Mouse (Mus musculus) midbrain, embryonic 15.5 days (tissue): ENCODE measurements at regions not wholly inside any gene's neighbourhood (a gene's known extent, or its start where the extent isn't known, plus 50 kb on each side); places are given as distances from the start of the nearest gene placed in this dataset.

Experiments used
- ATAC-seq: fragments of 200-750 bp; cut with Nextera tagmentation; replicated peaks from 2 replicates; pipeline ENCODE4 v1.8.0; 2017; ENCODE audit warnings: moderate TSS enrichment
- H3K27ac ChIP-seq: fragments of 300-500 bp; sonication (generic); 2 replicates; pipeline ENCODE4 v1.5.1; 2015; ENCODE audit warnings: mild to moderate bottlenecking, inconsistent platforms
- H3K27me3 ChIP-seq: fragments of 300-500 bp; sonication (generic); replicated peaks from 2 replicates; pipeline ENCODE4 v1.6.1; 2015; ENCODE audit warnings: inconsistent platforms
- H3K36me3 ChIP-seq: fragments of 300-500 bp; sonication (generic); replicated peaks from 2 replicates; pipeline ENCODE4 v1.6.1; 2015; ENCODE audit warnings: inconsistent platforms
- H3K4me1 ChIP-seq: fragments of 300-500 bp; sonication (generic); 2 replicates; pipeline ENCODE4 v1.6.1; 2015; ENCODE audit warnings: inconsistent platforms
- H3K4me2 ChIP-seq: fragments of 300-500 bp; sonication (generic); 2 replicates; pipeline ENCODE4 v1.6.1; 2015; ENCODE audit warnings: inconsistent platforms, mild to moderate bottlenecking, moderate library complexity
- H3K4me3 ChIP-seq: fragments of 300-500 bp; sonication (generic); 2 replicates; pipeline ENCODE4 v1.5.1; 2015; ENCODE audit warnings: mild to moderate bottlenecking, inconsistent platforms
- H3K9ac ChIP-seq: fragments of 300-500 bp; sonication (generic); 2 replicates; pipeline ENCODE4 v1.6.1; 2015; ENCODE audit warnings: mild to moderate bottlenecking, inconsistent platforms
- H3K9me3 ChIP-seq: fragments of 300-500 bp; sonication (generic); 2 replicates; pipeline ENCODE4 v1.6.1; 2016; ENCODE audit warnings: inconsistent platforms
- WGBS: fragments of 180-500 bp; shearing (Covaris S2); methylation state at CpG from one replicate; pipeline ENCODE4 v1.1.7; 2015; ENCODE audit warnings: mixed read lengths; 5-methylcytosine and 5-hydroxymethylcytosine counted together

DNA sequence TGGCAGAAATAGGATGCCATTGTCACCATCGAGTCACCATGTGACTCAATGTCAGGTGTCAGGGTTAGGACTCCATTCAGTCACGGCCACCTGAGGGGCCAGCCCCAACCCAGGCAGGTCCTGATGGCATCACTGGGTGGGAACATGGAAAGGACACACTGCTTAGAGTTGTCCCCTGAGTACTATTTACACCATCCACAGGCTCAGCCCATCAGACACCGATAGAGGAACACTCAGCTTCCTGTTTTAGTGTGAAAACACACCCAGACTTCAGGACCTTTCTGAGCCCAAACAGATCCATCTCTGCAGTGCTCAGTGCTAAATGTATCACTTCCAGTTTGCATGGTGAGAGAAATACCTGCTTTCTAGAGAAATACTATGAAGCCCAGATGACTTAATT is 416.7 kb upstream of the Gm10131 start:
- ATAC-seq = no peak

DNA sequence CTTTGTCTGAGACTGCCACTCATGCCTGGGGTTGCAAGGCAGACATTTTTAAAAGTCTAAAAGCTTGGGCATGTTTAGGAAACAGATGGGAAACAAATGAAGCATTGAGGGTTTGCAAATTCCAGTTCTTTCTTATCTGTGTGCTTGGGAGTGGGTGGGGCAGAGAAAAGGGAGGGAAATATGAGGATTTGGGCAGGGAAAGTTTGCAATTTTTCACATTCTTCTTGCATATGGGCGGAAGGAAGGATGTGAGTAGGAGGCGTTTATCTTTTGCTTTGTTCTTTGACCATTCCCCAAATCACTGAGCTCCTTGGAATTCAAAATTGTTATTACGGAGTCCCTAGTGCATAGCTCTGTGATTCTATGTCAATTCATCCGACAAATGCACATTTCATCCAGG is 413.7 kb upstream of the Gm10131 start:
- no peaks in the 10 kb centered on the region for H3K27me3 ChIP-seq
- H3K9ac ChIP-seq = no peak overlapping the region
- H3K4me3 ChIP-seq = no peak overlapping the region
- no peak for ATAC-seq
- no peak overlapping the region for H3K4me2 ChIP-seq
- H3K9me3 ChIP-seq = no peaks in the 10 kb centered on the region
- WGBS = 44% methylated on average over 4 of the region's 4 CpGs
- H3K4me1 ChIP-seq = peaks cover 5% of the 10 kb centered on the region; the same call in 1 of the 2 replicates
- no peaks in the 10 kb centered on the region for H3K36me3 ChIP-seq
- no peak overlapping the region for H3K27ac ChIP-seq

More for the DNA sequence above, 416.7 kb upstream of the Gm10131 start:
- no peak overlapping the region for H3K4me2 ChIP-seq
- H3K27me3 ChIP-seq = no peaks in the 10 kb centered on the region
- no peak overlapping the region for H3K4me3 ChIP-seq
- 89% methylated on average over 3 of the region's 3 CpGs for WGBS
- no peaks in the 10 kb centered on the region for H3K36me3 ChIP-seq
- no peaks in the 10 kb centered on the region for H3K9me3 ChIP-seq
- no peak overlapping the region for H3K9ac ChIP-seq
- H3K27ac ChIP-seq = no peak overlapping the region
- peaks cover 5% of the 10 kb centered on the region; the same call in 1 of the 2 replicates for H3K4me1 ChIP-seq

DNA sequence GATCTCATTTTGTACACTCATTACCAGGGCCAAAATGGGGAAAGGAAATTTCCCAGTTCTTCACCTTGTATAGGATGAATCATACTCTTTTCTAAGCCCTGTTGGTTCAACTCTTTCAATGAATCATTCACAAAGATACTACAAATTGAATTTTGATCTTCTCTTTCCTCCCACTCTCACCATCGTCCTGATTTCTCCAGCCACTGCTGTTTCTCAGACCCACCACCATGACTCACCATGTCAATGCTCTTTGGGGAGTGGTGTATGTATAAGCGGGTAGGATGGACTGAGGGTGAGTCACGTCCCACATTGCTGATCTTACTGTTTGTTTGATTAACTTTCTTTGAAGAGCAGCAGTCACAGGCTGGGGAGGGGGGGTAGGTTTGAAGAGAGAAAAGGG is 412.3 kb upstream of the Gm10131 start:
- Histone ChIP-seq H3K4me2 (no peak overlapping the region), H3K36me3 (no peaks in the 10 kb centered on the region), H3K27me3 (no peaks in the 10 kb centered on the region), H3K9me3 (no peaks in the 10 kb centered on the region), H3K9ac (no peak overlapping the region), H3K4me1 (peaks cover 5% of the 10 kb centered on the region; the same call in 1 of the 2 replicates), H3K4me3 (no peak overlapping the region), H3K27ac (no peak overlapping the region)
- no peak for ATAC-seq
- WGBS = 88% methylated on average over 3 of the region's 3 CpGs

DNA sequence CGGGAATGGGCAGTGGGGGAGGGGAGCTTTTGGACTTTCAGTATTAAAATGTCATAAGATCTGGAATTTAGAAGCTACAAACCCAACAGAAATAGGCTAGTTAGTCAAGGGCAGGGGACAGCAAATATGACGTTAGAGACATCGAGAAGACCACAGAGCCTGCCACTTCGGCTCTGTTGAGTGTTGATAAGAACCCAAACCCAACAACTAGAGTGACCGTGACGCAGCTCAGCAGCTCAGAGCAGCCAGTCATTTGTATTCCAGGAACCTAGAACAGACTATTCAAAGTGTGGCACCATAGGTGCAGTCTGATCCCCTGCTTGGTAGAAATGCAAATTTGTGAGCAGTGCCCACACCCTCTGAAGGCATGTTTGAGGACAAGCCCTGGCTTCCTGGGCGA is 409.8 kb upstream of the Gm10131 start:
- Histone ChIP-seq H3K4me2 (no peak overlapping the region), H3K4me1 (peaks cover 5% of the 10 kb centered on the region; the same call in 1 of the 2 replicates), H3K9ac (no peak overlapping the region), H3K36me3 (no peaks in the 10 kb centered on the region), H3K27me3 (no peaks in the 10 kb centered on the region), H3K9me3 (no peaks in the 10 kb centered on the region), H3K27ac (no peak overlapping the region), H3K4me3 (no peak overlapping the region)
- ATAC-seq = no peak
- 91% methylated on average over 7 of the region's 7 CpGs for WGBS

DNA sequence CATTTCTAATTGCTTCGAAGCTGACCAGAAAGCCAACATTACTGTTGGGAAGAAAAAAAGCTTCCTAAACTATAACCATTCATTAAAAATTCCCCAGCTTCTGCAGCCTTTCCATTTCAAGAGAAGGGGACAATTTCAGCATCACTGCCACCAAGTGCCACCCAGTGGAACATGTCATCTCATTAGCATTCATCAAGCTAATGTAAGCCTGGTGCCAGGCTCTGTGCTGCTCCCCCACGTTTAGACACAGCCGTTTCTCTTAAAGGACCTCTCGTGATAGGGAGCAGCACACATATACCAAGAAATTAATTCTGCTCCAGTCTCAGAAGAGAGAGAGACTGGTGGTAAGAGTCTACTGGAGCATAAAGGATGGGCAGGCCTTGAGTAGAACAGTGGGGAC is 409.1 kb upstream of the Gm10131 start:
- no peak for ATAC-seq
- no peak overlapping the region for H3K4me2 ChIP-seq
- H3K27me3 ChIP-seq = no peaks in the 10 kb centered on the region
- no peak overlapping the region for H3K4me3 ChIP-seq
- H3K4me1 ChIP-seq = peaks cover 5% of the 10 kb centered on the region; the same call in 1 of the 2 replicates
- WGBS = 54% methylated on average over 4 of the region's 4 CpGs
- no peak overlapping the region for H3K9ac ChIP-seq
- no peak overlapping the region for H3K27ac ChIP-seq
- H3K36me3 ChIP-seq = no peaks in the 10 kb centered on the region
- no peaks in the 10 kb centered on the region for H3K9me3 ChIP-seq

DNA sequence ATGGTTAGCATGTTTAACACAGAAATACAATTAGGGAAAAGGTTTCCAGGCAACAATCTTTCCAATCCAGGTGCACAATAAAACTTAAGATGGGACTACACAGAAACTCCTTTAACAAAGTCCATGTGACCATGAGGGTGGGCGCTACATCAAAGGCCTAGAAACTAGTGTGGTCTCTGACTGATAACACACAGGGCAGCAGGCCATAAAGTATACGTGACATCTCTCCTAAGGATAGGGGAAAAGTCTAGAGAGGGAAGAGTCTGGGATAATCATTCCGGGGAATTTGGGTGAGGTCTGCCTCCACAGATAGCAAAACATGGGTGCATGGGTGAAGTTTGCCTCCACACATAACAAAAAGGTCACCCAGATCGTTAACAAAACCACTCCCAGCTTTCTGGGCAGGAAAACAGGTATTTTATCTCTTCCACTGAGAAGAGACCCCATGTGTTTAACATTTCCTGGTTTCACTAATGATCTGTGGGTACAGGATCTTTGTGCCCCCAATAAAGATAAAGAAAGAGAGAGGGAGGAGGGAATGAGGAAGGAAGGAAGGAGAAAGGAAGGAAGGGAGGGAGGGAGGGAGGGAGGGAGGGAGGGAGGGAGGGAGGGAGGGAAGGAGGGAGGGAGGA is 402.0 kb upstream of the Gm10131 start:
- no peak overlapping the region for H3K27ac ChIP-seq
- H3K36me3 ChIP-seq = no peaks in the 10 kb centered on the region
- H3K4me2 ChIP-seq = no peak overlapping the region
- no peaks in the 10 kb centered on the region for H3K27me3 ChIP-seq
- no peak overlapping the region for H3K9ac ChIP-seq
- no peaks in the 10 kb centered on the region for H3K4me1 ChIP-seq
- H3K9me3 ChIP-seq = no peaks in the 10 kb centered on the region
- ATAC-seq = no peak
- WGBS = 74% methylated on average over 4 of the region's 4 CpGs
- H3K4me3 ChIP-seq = no peak overlapping the region

DNA sequence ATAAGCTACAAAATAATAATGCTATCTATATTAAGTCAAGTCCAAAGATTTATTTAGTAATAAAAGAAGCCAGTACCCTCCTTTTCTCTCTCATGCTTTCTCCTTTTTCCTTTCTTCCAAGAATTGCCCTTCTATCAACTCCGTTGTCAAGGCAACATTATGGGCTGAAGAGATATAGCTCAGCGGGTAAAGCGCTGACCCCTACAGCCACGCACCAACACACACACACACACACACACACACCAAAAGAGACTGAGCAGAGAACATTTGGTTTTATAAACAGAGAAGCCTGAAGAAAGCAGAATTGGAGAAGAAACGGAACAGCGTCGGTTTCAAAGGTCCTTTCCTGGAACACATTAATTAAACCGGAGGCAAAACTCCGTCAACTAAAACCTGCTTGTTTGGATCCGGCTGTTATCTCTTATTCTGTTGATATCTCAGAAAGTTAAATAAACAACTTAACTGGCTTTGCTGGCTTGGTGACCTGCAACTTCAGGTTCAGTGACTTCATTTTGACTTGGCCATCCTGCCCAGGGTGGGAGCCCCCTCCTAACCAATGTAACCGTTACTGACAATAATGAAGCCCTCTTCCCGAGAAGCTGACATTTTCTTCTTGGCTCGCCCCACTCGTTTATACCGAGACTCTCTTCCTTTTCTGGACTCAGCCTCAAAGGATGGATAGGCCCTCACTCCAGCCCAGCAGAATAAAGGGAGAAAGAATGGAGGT is 394.5 kb upstream of the Gm10131 start:
- no peaks in the 10 kb centered on the region for H3K36me3 ChIP-seq
- no peaks in the 10 kb centered on the region for H3K9me3 ChIP-seq
- 68% methylated on average over 15 of the region's 15 CpGs for WGBS
- no peak overlapping the region for H3K4me2 ChIP-seq
- no peaks in the 10 kb centered on the region for H3K27me3 ChIP-seq
- ATAC-seq = no peak
- H3K4me1 ChIP-seq = no peaks in the 10 kb centered on the region
- no peak overlapping the region for H3K9ac ChIP-seq
- no peak overlapping the region for H3K27ac ChIP-seq
- H3K4me3 ChIP-seq = no peak overlapping the region

DNA sequence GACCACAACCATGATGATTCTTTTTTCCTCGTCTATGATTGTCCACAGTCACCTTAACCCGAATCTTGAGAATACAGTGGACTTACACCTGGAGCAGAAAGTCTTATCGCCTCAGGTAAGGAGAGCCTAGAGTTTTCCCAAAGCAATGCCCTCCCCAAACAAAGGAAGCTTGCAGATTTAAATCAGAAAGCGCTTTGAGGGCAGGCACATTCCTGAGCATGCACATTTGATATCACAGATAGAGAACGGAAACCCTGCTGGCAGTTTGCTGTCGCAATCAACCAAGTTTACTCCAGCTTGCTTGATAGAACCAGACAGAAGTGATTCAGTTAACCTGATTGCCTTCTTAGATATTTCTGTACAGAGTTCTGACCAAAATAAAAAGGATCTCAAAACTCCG is 393.6 kb upstream of the Gm10131 start:
- H3K27ac ChIP-seq = no peak overlapping the region
- H3K36me3 ChIP-seq = no peaks in the 10 kb centered on the region
- H3K27me3 ChIP-seq = no peaks in the 10 kb centered on the region
- ATAC-seq = no peak
- H3K4me1 ChIP-seq = no peaks in the 10 kb centered on the region
- no peak overlapping the region for H3K4me3 ChIP-seq
- H3K9ac ChIP-seq = no peak overlapping the region
- no peaks in the 10 kb centered on the region for H3K9me3 ChIP-seq
- WGBS = 85% methylated on average over 7 of the region's 7 CpGs
- no peak overlapping the region for H3K4me2 ChIP-seq

DNA sequence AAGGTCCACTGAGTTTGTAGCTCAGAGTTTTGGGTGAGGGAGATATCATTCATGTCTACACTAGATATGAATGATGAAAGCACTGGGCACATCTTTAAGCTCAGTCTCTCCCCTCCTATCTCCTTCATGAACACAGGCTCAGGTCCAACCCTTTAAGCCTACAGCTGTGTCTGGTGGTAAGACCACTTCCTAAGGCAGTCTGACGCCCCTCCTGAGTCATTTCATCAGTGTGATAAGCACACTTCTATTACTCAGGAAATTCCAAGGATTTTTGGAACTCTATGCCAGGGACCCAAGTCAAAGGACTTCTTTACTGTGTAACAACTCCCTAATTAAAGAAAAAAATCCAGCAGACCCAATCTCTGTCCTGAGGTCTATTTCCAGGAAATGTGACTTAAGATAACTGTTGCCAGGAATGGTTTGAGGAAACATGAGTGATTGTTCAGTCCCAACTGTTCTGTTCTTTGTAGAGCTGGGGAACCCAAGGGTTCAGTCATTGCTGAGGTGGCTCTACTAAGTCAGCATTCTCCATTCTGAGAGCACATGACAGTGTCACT is 391.1 kb upstream of the Gm10131 start:
- H3K4me1 ChIP-seq = no peaks in the 10 kb centered on the region
- no peak overlapping the region for H3K4me2 ChIP-seq
- H3K9me3 ChIP-seq = no peaks in the 10 kb centered on the region
- 93% methylated on average over 1 of the region's 1 CpGs for WGBS
- ATAC-seq = no peak
- H3K27me3 ChIP-seq = no peaks in the 10 kb centered on the region
- H3K4me3 ChIP-seq = no peak overlapping the region
- no peaks in the 10 kb centered on the region for H3K36me3 ChIP-seq
- no peak overlapping the region for H3K9ac ChIP-seq
- H3K27ac ChIP-seq = no peak overlapping the region

DNA sequence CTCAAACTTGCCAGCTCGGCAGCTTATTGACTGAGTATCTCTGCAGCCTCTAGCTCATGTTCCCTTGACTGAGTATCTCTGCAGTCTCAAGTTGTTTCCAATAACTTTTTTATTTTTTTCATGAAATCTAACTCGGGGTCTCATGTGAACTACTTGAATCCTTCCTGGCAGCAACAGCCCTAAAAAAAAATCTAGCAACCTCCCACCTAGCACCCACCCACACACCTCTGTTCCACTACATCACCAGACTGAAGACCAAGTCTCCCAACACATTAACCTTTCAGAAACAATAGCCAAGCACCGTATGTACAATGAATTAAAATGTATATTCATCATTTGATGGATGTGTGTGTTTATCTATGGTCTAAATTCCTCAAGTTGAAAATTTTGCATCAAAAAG is 387.7 kb upstream of the Gm10131 start:
- no peaks in the 10 kb centered on the region for H3K36me3 ChIP-seq
- no peak overlapping the region for H3K4me2 ChIP-seq
- H3K4me3 ChIP-seq = no peak overlapping the region
- no peaks in the 10 kb centered on the region for H3K4me1 ChIP-seq
- no peak for ATAC-seq
- no peak overlapping the region for H3K27ac ChIP-seq
- no peak overlapping the region for H3K9ac ChIP-seq
- WGBS = 79% methylated on average over 3 of the region's 3 CpGs
- no peaks in the 10 kb centered on the region for H3K9me3 ChIP-seq
- no peaks in the 10 kb centered on the region for H3K27me3 ChIP-seq

DNA sequence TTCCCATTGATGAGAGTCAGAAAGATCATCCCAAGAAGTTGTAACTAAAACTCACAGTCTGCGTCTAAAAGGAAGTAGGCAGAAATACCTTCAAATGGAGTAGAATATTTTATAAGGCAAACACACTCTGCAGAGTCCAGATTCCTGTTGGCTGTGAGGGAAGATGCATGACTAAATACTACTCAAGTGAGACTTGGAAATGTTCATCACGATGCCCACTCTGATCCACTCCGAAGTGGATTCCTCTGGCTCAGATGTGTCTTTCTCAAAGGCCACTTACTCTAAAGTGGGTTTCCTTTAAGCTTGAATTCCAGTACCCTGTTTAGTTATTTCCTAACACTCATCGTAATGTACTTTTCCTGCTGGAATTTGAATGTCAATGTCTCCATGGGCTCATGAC is 385.2 kb upstream of the Gm10131 start:
- H3K4me2 ChIP-seq = no peak overlapping the region
- WGBS = 93% methylated on average over 4 of the region's 4 CpGs
- H3K27ac ChIP-seq = no peak overlapping the region
- H3K36me3 ChIP-seq = no peaks in the 10 kb centered on the region
- H3K4me1 ChIP-seq = peaks cover 4% of the 10 kb centered on the region
- H3K4me3 ChIP-seq = no peak overlapping the region
- H3K9me3 ChIP-seq = no peaks in the 10 kb centered on the region
- H3K27me3 ChIP-seq = no peaks in the 10 kb centered on the region
- no peak overlapping the region for H3K9ac ChIP-seq
- no peak for ATAC-seq

DNA sequence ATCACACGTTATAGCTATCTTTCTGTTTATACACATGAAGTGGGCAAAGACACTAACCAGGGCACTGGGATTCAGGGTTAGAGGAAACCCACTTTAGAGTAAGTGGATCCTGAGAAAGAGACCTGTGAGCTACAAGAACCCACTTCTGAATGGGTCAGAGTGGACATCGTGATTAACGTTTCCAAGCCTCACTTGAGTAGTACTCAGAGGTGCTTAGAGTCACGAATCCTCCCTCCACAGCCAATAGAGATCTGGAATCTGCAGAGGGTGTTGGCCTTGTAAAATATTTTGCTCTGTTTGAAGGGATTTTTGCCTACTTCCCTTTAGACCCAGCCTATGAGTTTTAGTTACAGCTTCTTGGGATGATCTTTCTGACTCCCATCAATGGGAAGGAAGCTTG is 384.4 kb upstream of the Gm10131 start:
- ATAC-seq = no peak
- H3K9ac ChIP-seq = no peak overlapping the region
- 89% methylated on average over 4 of the region's 4 CpGs for WGBS

More for the DNA sequence above, 384.4 kb upstream of the Gm10131 start:
- H3K27ac ChIP-seq = no peak overlapping the region
- no peaks in the 10 kb centered on the region for H3K36me3 ChIP-seq
- peaks cover 4% of the 10 kb centered on the region for H3K4me1 ChIP-seq
- no peak overlapping the region for H3K4me2 ChIP-seq
- no peaks in the 10 kb centered on the region for H3K27me3 ChIP-seq
- H3K4me3 ChIP-seq = no peak overlapping the region
- H3K9me3 ChIP-seq = no peaks in the 10 kb centered on the region
